Mouse (Mus musculus) Muller cell, postnatal 12 days (primary cell): Measurements from ENCODE around the gene Zbtb16.

Experiments
- DNase-seq: peaks from one replicate; pipeline ENCODE4 v3.0.0-alpha.2; 2015; ENCODE audit errors: inconsistent ontology term

Gene Zbtb16

GRCm38 (mm10) chr9:48707824-48708229 is 128.2 kb downstream of the Zbtb16 start:
- no peak for DNase-seq

DNA sequence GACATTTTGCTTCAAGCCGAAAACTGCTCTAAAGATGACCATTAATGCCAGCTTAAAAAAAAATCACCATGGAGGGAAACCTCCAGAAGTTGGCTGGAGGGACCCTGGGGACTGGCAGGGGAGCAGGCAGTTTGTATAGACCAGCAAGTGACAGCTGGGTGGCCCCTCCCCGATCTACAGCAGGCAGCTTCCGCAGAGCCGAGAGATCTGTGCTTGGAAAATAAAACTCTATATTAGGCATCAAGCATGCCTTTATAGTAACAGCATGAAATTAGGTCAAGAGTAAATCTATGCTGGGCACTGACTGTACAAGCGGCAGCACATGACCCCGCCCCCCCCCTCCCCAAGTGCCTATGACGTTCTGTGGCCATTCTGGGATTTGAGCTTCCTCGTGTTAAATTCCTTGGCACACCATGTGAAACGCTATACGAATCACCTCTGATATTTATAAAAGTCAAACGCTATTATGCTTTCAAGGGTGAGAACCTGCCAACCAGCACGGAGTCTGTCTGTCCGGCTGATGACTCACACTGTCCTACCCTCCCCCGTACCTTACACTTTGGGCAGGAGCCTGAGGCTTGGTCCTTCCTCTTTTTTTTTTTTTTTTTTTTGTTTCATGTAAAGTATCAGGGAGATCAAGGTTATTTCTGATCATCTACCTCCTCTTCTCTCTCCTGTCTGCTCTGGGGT is 128.7 kb downstream of the Zbtb16 start:
- peak; percentile 77 for DNase-seq

DNA sequence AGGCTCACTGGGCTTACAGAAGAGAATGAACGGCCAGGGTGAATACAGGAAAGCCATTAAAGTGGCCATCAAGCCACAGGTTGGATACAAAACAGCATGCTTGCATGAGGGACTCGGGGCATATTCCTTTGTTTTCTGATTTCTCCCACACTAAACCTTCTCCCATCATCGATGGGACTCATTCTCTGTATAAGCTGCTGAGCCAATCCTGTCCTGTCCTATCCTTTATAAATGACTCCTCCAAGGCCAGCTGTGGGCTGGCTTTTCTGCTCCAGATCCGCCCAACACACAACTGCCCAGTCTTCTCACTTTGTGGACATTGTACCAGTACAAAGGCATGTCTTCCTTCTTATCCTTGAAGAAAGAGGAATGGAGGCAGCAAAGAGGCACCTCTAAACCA is 134.7 kb downstream of the Zbtb16 start:
- DNase-seq, result no peak

- DNase-seq, result no peak
Measured at GRCm38 (mm10) chr9:48700871-48701270, 135.2 kb downstream of the Zbtb16 start.

- peak; percentile 55 for DNase-seq
Measured at GRCm38 (mm10) chr9:48697470-48697815, 138.6 kb downstream of the Zbtb16 start.

DNA sequence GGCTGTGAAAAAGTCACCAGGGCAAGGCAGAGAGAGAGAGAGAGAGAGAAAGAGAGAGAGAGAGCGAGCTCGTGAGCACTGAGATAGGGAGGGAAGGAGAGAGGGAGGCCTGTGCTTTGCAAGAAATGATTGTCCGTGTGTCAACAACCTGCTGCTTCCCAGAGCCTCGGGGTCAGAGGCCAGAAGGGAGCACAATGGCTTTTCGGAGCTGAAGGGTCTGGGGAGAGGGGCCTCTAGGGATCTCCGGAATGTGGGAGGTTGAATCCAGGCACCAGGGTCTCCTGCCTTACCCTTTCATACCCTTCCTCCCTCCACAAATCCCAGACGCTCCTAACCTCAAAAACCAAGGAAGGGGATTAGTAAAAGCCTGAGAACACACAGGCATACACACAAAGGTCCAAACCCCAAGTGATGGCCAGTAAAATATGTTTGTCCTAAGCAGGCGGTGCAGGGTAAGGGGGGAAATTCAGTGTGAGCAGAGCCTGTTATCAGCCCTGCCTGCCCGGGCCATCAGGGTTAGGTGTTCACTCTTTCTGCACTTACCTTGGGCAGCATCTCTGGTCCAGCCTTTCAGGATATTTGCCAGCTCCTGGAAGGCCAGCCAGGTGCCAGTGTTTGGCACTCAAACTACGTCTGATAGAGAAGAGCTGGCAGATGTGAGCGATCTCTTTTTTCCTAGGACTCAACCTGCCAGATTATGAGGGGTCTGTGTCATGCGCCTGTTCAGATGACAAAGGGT is 139.1 kb downstream of the Zbtb16 start:
- no peak for DNase-seq

- DNase-seq, result no peak
Measured at GRCm38 (mm10) chr9:48696330-48696729, 139.7 kb downstream of the Zbtb16 start.

GRCm38 (mm10) chr9:48695796-48696195 is 140.2 kb downstream of the Zbtb16 start:
- DNase-seq, result no peak

GRCm38 (mm10) chr9:48694616-48695061 is 141.4 kb downstream of the Zbtb16 start:
- no peak for DNase-seq

DNA sequence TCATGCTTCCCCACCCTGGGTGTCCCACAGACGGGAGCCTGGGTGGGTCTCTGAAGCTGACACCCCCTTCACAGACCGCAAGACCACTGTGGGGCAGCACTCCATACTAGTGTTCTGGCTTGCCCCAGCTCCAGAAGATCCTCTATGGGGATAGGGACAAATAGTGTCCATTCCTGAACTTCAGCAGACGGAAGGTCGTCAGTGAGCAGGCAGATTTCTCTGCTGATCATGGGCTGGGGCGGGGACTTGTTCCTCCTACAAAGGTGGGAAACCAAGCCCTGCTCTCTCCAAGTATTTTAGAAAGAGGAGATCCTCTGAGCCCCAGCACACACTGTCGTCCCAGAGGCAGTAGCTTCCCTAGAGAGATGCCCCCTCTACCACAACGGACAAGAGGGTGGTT is 142.3 kb downstream of the Zbtb16 start:
- no peak for DNase-seq

DNA sequence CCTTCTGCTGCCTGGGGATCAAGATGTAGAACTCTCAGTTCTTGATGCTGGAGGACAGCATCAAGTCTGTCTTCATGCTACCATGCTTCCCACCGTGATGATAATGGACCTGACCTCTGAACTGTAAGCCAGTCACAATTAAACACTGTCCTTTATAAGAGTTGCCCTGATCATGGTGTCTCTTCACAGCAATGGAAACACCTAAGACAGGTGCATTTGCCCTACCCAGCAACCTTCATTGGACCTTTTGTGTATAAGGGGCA is 146.4 kb downstream of the Zbtb16 start:
- DNase-seq, result no peak

DNA sequence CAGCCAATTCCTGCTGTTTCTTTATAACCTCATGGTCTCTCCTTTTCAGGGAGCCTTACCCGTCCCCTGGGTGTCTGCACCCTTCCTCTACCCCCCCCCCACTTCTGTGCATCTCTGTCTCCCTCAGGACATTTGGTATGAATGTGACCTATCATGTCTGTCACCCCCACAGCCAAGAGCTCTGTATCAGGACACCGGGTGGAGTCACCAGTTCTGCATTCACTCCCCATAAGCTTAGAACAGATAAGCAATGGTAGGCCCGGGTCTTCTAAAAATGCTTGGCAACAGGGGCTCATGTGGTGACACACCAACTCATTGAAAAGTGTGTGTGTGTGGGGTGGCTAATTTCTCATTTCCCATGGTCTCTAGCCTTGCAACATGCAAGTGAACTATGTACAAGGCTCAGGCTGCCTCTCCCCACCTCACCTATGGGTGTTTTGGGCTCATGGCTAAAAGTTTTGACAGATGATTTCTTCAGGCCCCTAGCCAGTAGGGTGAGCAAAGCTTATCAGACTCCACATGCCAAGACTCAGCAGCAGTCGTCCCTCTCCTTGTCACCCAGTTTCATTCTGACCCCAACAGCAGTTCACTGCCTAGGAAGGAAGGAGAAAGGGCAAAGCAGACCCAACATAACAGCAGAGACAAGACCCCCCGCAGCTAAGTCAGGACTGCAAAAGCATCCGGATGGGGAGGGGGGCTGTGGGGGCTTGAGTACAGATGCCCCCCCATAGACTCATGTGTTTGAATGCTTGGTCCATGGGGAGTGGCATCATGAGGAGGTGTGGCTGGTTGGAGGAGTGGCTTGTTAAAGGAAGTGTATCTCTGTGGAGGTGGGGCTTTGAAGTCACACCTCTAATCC is 146.9 kb downstream of the Zbtb16 start:
- no peak for DNase-seq

- no peak for DNase-seq
Measured at GRCm38 (mm10) chr9:48687891-48688290, 148.1 kb downstream of the Zbtb16 start.

DNA sequence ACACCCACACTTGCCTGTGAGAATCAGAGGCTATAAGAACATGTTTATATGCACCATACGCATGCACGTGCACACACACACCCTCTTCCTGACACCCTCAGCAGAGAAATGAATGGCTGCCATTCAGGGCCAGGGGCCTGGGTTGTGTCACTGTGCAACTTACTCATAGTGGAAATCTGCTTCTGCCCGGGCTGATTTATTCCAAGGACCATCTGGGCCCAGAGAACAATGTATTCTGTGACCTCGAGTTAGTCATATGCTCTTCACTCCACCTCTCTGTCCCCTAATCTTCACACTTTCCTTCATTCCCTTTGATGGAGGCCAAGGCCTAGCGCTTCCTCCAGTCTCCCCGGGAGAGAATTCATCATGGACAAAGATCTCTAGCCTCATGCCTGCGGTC is 150.3 kb downstream of the Zbtb16 start:
- DNase-seq, result no peak

DNA sequence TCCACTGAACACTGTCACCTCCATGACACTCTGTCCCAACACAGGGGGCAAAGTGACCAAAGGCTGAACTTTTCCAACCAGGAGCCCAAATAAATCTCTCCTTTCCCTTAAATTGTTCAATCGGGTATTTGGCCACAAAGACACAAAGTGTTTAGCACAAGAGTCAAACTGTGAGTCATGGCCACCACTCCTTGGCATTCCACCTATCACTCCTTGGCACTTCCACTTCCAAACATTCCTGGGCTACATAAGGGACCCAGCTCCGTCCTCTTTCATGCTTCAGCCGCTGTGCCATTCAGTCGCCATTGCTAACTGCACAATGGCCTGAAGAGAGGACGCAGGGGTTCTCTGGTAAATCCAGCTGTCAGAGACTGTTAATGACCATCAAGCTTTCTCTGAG is 151.9 kb downstream of the Zbtb16 start:
- no peak for DNase-seq

- no peak for DNase-seq
Measured at GRCm38 (mm10) chr9:48681193-48681592, 154.8 kb downstream of the Zbtb16 start.

GRCm38 (mm10) chr9:48678426-48679358 is 157.3 kb downstream of the Zbtb16 start:
- peak; percentile 76 for DNase-seq

- peak; percentile 90 for DNase-seq
Measured at GRCm38 (mm10) chr9:48675151-48675790, 160.8 kb downstream of the Zbtb16 start.

- DNase-seq, result no peak
Measured at GRCm38 (mm10) chr9:48674359-48675015, 161.5 kb downstream of the Zbtb16 start.

DNA sequence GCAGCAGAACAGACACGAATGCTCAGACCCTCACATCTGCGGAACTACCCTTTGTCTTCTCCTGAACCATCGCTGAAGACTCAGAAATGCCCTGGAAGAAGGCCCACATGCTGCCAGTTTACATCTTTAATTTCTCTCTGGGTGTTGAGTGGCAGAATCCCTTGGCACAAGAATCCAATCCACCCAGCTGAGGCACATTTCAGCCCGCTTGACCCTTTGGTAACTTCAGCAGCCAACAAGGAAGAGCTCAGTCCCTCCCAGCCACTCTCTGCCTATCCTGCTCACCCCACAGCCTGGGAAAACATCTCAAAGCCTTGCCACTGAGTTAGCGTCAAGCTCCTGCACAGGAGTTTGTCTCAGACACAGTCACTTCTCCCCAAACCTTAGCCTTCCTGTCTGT is 162.2 kb downstream of the Zbtb16 start:
- no peak for DNase-seq

GRCm38 (mm10) chr9:48673213-48673612 is 162.8 kb downstream of the Zbtb16 start:
- no peak for DNase-seq
